Mouse (Mus musculus): ENCODE measurements at regions not wholly inside any gene's neighbourhood (a gene's known extent, or its start where the extent isn't known, plus 50 kb on each side); places are given as distances from the start of the nearest gene placed in this dataset.
A peak's percentile ranks its signal among the peaks of the same experiment; 100 is the strongest.

GRCm38 (mm10) chr2:19714025-19714424 is 56.5 kb downstream of the Otud1 start:
- DNase-seq (ENCODE audit: low spot score) = no peak

- DNase-seq (ENCODE audit: low spot score) = peak; percentile 25
Measured at GRCm38 (mm10) chr2:19715564-19716238, 58.1 kb downstream of the Otud1 start.

GRCm38 (mm10) chr2:19716388-19716787 is 58.8 kb downstream of the Otud1 start:
- no peak for DNase-seq (ENCODE audit: low spot score)

GRCm38 (mm10) chr2:19726085-19726484 is 68.5 kb downstream of the Otud1 start:
- no peak for DNase-seq (ENCODE audit: low spot score)

- peak; percentile 24 for DNase-seq (ENCODE audit: low spot score)
Measured at GRCm38 (mm10) chr2:19726904-19727303, 69.4 kb downstream of the Otud1 start.

GRCm38 (mm10) chr2:19732922-19733859 is 75.6 kb downstream of the Otud1 start:
- no peak for DNase-seq (ENCODE audit: low spot score)

GRCm38 (mm10) chr2:19734164-19734870 is 76.8 kb downstream of the Otud1 start:
- no peak for DNase-seq (ENCODE audit: low spot score)

- DNase-seq (ENCODE audit: low spot score) = no peak
Measured at GRCm38 (mm10) chr2:19741508-19741907, 84.0 kb downstream of the Otud1 start.

- no peak for DNase-seq (ENCODE audit: low spot score)
Measured at GRCm38 (mm10) chr2:19743467-19743866, 85.9 kb downstream of the Otud1 start.

GRCm38 (mm10) chr2:19744986-19745660 is 87.6 kb downstream of the Otud1 start:
- DNase-seq (ENCODE audit: low spot score) = no peak

- DNase-seq (ENCODE audit: low spot score) = no peak
Measured at GRCm38 (mm10) chr2:19752753-19753152, 95.2 kb downstream of the Otud1 start.

- DNase-seq (ENCODE audit: low spot score) = no peak
Measured at GRCm38 (mm10) chr2:19753479-19753878, 95.9 kb downstream of the Otud1 start.

GRCm38 (mm10) chr2:19757910-19758309 is 100.4 kb downstream of the Otud1 start:
- DNase-seq (ENCODE audit: low spot score) = no peak

GRCm38 (mm10) chr2:19759169-19759568 is 101.6 kb downstream of the Otud1 start:
- DNase-seq (ENCODE audit: low spot score) = no peak

GRCm38 (mm10) chr2:19759577-19759976 is 102.0 kb downstream of the Otud1 start:
- DNase-seq (ENCODE audit: low spot score) = no peak

GRCm38 (mm10) chr2:19762996-19763395 is 105.4 kb downstream of the Otud1 start:
- no peak for DNase-seq (ENCODE audit: low spot score)

- DNase-seq (ENCODE audit: low spot score) = no peak
Measured at GRCm38 (mm10) chr2:19784913-19785312, 124.7 kb upstream of the Etl4 start.

- no peak for DNase-seq (ENCODE audit: low spot score)
Measured at GRCm38 (mm10) chr2:19785663-19786260, 123.8 kb upstream of the Etl4 start.

- no peak for DNase-seq (ENCODE audit: low spot score)
Measured at GRCm38 (mm10) chr2:19792177-19792576, 117.4 kb upstream of the Etl4 start.

- DNase-seq (ENCODE audit: low spot score) = no peak
Measured at GRCm38 (mm10) chr2:19796790-19797189, 112.8 kb upstream of the Etl4 start.
